Mouse (Mus musculus): ENCODE measurements at regions not wholly inside any gene's neighbourhood (a gene's known extent, or its start where the extent isn't known, plus 50 kb on each side); places are given as distances from the start of the nearest gene placed in this dataset.

DNA sequence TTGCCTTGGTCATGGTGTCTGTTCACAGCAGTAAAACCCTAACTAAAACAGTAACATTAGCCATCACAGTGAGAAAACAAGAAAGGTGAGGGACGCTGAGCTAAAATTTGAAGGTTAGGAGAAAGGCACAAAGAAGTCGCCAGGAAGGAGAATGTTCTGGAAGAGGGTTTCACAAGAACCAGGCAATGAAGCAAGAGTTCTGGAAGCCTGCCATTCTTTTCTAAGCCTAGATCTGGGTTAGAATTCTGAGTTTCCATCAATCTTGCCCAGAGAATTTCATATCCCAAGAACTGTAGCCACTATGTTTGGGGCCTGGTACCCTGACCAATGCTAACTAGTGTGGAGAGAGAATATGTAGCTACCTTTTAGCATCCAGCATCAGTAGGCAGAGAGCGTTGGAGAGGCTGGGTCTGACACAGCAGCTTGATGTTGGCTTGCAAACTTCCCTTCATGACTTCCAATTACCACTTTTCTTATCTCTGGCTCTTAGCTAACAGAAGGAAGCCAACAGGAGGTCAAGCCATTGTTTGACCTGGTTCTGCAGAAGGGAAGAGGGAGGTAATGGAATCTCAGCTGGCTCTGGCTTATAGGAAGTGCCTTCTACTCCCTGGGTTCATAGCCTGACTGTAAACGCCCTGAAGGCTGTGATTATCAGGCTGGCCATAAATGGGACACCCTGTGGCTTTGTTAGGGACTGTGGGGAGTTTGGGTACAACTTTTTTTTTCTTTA is 79.3 kb upstream of the Lifr start:
- H3K27me3 ChIP-seq (ENCODE audit: control insufficient read depth, insufficient read depth, low read length) = no peaks in the 10 kb centered on the region
- no peak overlapping the region for H3K4me3 ChIP-seq (ENCODE audit: low read depth, low read length)
- WGBS = 70% methylated on average over 4 of the region's 4 CpGs
- H3K4me2 ChIP-seq (ENCODE audit: low read depth, severe bottlenecking) = no peak overlapping the region
- peaks cover 5% of the 10 kb centered on the region; the same call in 1 of the 2 replicates for H3K4me1 ChIP-seq (ENCODE audit: control insufficient read depth, insufficient read depth, low read length)
- no peak for ATAC-seq (ENCODE audit: insufficient number of reproducible peaks, low FRiP score, low TSS enrichment, low read depth)
- no peak for DNase-seq (ENCODE audit: low spot score)
- no peak overlapping the region for H3K9ac ChIP-seq (ENCODE audit: low read length)
- H3K27ac ChIP-seq (replicated peaks; ENCODE audit: low read depth, low read length) = no peak overlapping the region
- H3K9me3 ChIP-seq (ENCODE audit: control insufficient read depth, low read length) = no peaks in the 10 kb centered on the region
- H3K36me3 ChIP-seq (ENCODE audit: control insufficient read depth, insufficient read depth, low read length) = no peaks in the 10 kb centered on the region

DNA sequence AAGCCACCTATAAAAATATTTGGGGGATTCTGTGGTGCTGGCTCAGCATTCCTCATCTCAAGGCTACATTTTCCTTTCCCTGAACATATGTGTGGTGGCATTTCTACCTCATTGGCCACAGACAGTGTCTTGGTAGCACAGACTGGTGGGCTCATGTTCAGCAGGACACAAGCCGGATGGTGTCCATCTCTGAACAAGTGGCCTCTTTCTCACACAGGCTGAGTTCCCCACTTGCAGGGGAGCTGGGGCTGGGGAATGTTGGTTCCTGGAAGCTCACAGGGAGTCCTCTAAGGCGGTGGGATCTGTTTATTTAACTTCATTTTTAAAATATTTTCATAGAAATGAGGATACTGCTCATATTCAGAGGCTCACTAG is 78.7 kb upstream of the Lifr start:
- H3K9ac ChIP-seq (ENCODE audit: low read length) = no peak overlapping the region
- peaks cover 5% of the 10 kb centered on the region; the same call in 1 of the 2 replicates for H3K4me1 ChIP-seq (ENCODE audit: control insufficient read depth, insufficient read depth, low read length)
- no peaks in the 10 kb centered on the region for H3K9me3 ChIP-seq (ENCODE audit: control insufficient read depth, low read length)
- H3K27ac ChIP-seq (replicated peaks; ENCODE audit: low read depth, low read length) = no peak overlapping the region
- no peak for ATAC-seq (ENCODE audit: insufficient number of reproducible peaks, low FRiP score, low TSS enrichment, low read depth)
- no peak overlapping the region for H3K4me3 ChIP-seq (ENCODE audit: low read depth, low read length)
- 81% methylated on average over 2 of the region's 2 CpGs for WGBS
- no peaks in the 10 kb centered on the region for H3K27me3 ChIP-seq (ENCODE audit: control insufficient read depth, insufficient read depth, low read length)
- no peak for DNase-seq (ENCODE audit: low spot score)
- H3K4me2 ChIP-seq (ENCODE audit: low read depth, severe bottlenecking) = no peak overlapping the region
- H3K36me3 ChIP-seq (ENCODE audit: control insufficient read depth, insufficient read depth, low read length) = no peaks in the 10 kb centered on the region

- 88% methylated on average over 6 of the region's 6 CpGs for WGBS
- Histone ChIP-seq H3K36me3 (ENCODE audit: control insufficient read depth, insufficient read depth, low read length) (no peaks in the 10 kb centered on the region), H3K4me3 (ENCODE audit: low read depth, low read length) (no peak overlapping the region), H3K9me3 (ENCODE audit: control insufficient read depth, low read length) (no peaks in the 10 kb centered on the region), H3K4me2 (ENCODE audit: low read depth, severe bottlenecking) (no peak overlapping the region), H3K27me3 (ENCODE audit: control insufficient read depth, insufficient read depth, low read length) (no peaks in the 10 kb centered on the region), H3K27ac (replicated peaks; ENCODE audit: low read depth, low read length) (no peak overlapping the region), H3K9ac (ENCODE audit: low read length) (no peak overlapping the region), H3K4me1 (ENCODE audit: control insufficient read depth, insufficient read depth, low read length) (peaks cover 5% of the 10 kb centered on the region; the same call in 1 of the 2 replicates)
- DNase-seq (ENCODE audit: low spot score) (no peak), ATAC-seq (ENCODE audit: insufficient number of reproducible peaks, low FRiP score, low TSS enrichment, low read depth) (no peak)
Measured at GRCm38 (mm10) chr15:7012446-7012845, 78.0 kb upstream of the Lifr start.

GRCm38 (mm10) chr15:7013047-7013446 is 77.4 kb upstream of the Lifr start:
- Histone ChIP-seq H3K9ac (ENCODE audit: low read length) (no peak overlapping the region), H3K27ac (replicated peaks; ENCODE audit: low read depth, low read length) (no peak overlapping the region), H3K27me3 (ENCODE audit: control insufficient read depth, insufficient read depth, low read length) (no peaks in the 10 kb centered on the region), H3K4me3 (ENCODE audit: low read depth, low read length) (no peak overlapping the region), H3K36me3 (ENCODE audit: control insufficient read depth, insufficient read depth, low read length) (no peaks in the 10 kb centered on the region), H3K4me2 (ENCODE audit: low read depth, severe bottlenecking) (no peak overlapping the region), H3K4me1 (ENCODE audit: control insufficient read depth, insufficient read depth, low read length) (peaks cover 5% of the 10 kb centered on the region; the same call in 1 of the 2 replicates), H3K9me3 (ENCODE audit: control insufficient read depth, low read length) (no peaks in the 10 kb centered on the region)
- no peak for DNase-seq (ENCODE audit: low spot score)
- 76% methylated on average over 5 of the region's 5 CpGs for WGBS
- ATAC-seq (ENCODE audit: insufficient number of reproducible peaks, low FRiP score, low TSS enrichment, low read depth) = no peak

GRCm38 (mm10) chr15:7014984-7015383 is 75.4 kb upstream of the Lifr start:
- no peak overlapping the region for H3K9ac ChIP-seq (ENCODE audit: low read length)
- no peak overlapping the region for H3K27ac ChIP-seq (replicated peaks; ENCODE audit: low read depth, low read length)
- H3K27me3 ChIP-seq (ENCODE audit: control insufficient read depth, insufficient read depth, low read length) = no peaks in the 10 kb centered on the region
- ATAC-seq (ENCODE audit: insufficient number of reproducible peaks, low FRiP score, low TSS enrichment, low read depth) = no peak
- H3K4me2 ChIP-seq (ENCODE audit: low read depth, severe bottlenecking) = no peak overlapping the region
- WGBS = 16% methylated on average over 2 of the region's 2 CpGs
- peaks cover 5% of the 10 kb centered on the region; the same call in 1 of the 2 replicates for H3K4me1 ChIP-seq (ENCODE audit: control insufficient read depth, insufficient read depth, low read length)
- no peaks in the 10 kb centered on the region for H3K9me3 ChIP-seq (ENCODE audit: control insufficient read depth, low read length)
- no peak for DNase-seq (ENCODE audit: low spot score)
- H3K4me3 ChIP-seq (ENCODE audit: low read depth, low read length) = no peak overlapping the region
- no peaks in the 10 kb centered on the region for H3K36me3 ChIP-seq (ENCODE audit: control insufficient read depth, insufficient read depth, low read length)

GRCm38 (mm10) chr15:7016018-7016417 is 74.4 kb upstream of the Lifr start:
- Histone ChIP-seq H3K27me3 (ENCODE audit: control insufficient read depth, insufficient read depth, low read length) (no peaks in the 10 kb centered on the region), H3K27ac (replicated peaks; ENCODE audit: low read depth, low read length) (no peak overlapping the region), H3K4me1 (ENCODE audit: control insufficient read depth, insufficient read depth, low read length) (peaks cover 5% of the 10 kb centered on the region; the same call in 1 of the 2 replicates), H3K36me3 (ENCODE audit: control insufficient read depth, insufficient read depth, low read length) (no peaks in the 10 kb centered on the region), H3K9ac (ENCODE audit: low read length) (no peak overlapping the region), H3K4me2 (ENCODE audit: low read depth, severe bottlenecking) (no peak overlapping the region), H3K4me3 (ENCODE audit: low read depth, low read length) (no peak overlapping the region), H3K9me3 (ENCODE audit: control insufficient read depth, low read length) (no peaks in the 10 kb centered on the region)
- 80% methylated on average over 3 of the region's 3 CpGs for WGBS
- no peak for ATAC-seq (ENCODE audit: insufficient number of reproducible peaks, low FRiP score, low TSS enrichment, low read depth)
- no peak for DNase-seq (ENCODE audit: low spot score)

- Histone ChIP-seq H3K9me3 (ENCODE audit: control insufficient read depth, low read length) (no peaks in the 10 kb centered on the region), H3K9ac (ENCODE audit: low read length) (no peak overlapping the region), H3K27me3 (ENCODE audit: control insufficient read depth, insufficient read depth, low read length) (no peaks in the 10 kb centered on the region), H3K36me3 (ENCODE audit: control insufficient read depth, insufficient read depth, low read length) (no peaks in the 10 kb centered on the region), H3K4me1 (ENCODE audit: control insufficient read depth, insufficient read depth, low read length) (peaks cover 5% of the 10 kb centered on the region; the same call in 1 of the 2 replicates), H3K27ac (replicated peaks; ENCODE audit: low read depth, low read length) (no peak overlapping the region), H3K4me2 (ENCODE audit: low read depth, severe bottlenecking) (no peak overlapping the region), H3K4me3 (ENCODE audit: low read depth, low read length) (no peak overlapping the region)
- no peak for ATAC-seq (ENCODE audit: insufficient number of reproducible peaks, low FRiP score, low TSS enrichment, low read depth)
- no peak for DNase-seq (ENCODE audit: low spot score)
- 70% methylated on average over 6 of the region's 6 CpGs for WGBS
Measured at GRCm38 (mm10) chr15:7017281-7017845, 73.1 kb upstream of the Lifr start.

- no peak overlapping the region for H3K4me2 ChIP-seq (ENCODE audit: low read depth, severe bottlenecking)
- H3K9ac ChIP-seq (ENCODE audit: low read length) = no peak overlapping the region
- DNase-seq (ENCODE audit: low spot score) = no peak
Measured at GRCm38 (mm10) chr15:7022660-7023059, 67.8 kb upstream of the Lifr start.

More at GRCm38 (mm10) chr15:7022660-7023059, 67.8 kb upstream of the Lifr start:
- Histone ChIP-seq H3K36me3 (ENCODE audit: control insufficient read depth, insufficient read depth, low read length) (no peaks in the 10 kb centered on the region), H3K27ac (replicated peaks; ENCODE audit: low read depth, low read length) (no peak overlapping the region), H3K27me3 (ENCODE audit: control insufficient read depth, insufficient read depth, low read length) (no peaks in the 10 kb centered on the region), H3K9me3 (ENCODE audit: control insufficient read depth, low read length) (no peaks in the 10 kb centered on the region), H3K4me3 (ENCODE audit: low read depth, low read length) (no peak overlapping the region), H3K4me1 (ENCODE audit: control insufficient read depth, insufficient read depth, low read length) (no peaks in the 10 kb centered on the region)
- no peak for ATAC-seq (ENCODE audit: insufficient number of reproducible peaks, low FRiP score, low TSS enrichment, low read depth)

Data from limb, embryonic 11.5 days (tissue).